Mouse (Mus musculus): ENCODE results near the gene March9.

DNA sequence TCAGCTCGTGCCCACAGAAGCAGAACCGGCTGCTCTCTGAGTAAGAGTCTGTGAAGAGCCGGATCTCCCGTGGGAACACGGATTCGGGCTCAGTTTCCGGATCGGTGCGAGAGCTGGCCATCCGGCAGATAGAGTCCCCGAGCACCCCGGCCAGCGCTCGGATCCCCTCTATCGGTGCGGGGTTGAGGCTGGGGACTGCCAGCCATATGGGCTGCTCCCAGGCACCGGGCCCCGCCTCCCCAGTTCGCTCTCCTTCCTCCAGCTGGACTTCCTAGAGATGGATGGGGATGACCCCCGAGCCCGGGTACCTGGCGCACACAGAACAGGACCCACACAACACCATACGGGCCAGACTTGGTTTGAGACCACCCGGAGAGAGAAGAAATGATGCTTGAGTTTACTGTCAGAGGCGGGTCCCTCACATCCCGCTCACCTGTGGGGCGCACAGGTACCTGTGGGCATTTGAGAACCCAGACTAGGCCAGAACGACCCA lies 18.7 kb downstream of the March9 start, which contains the start of the genes Mettl1 and Eef1akmt3:
- TF ChIP-seq POLR2A (IDR thresholded peaks at IDR 0.05; ENCODE audit: insufficient read length, low read depth) (no peak), USF1 (IDR thresholded peaks at IDR 0.05; ENCODE audit: low read depth) (no peak), TCF12 (IDR thresholded peaks at IDR 0.05; ENCODE audit: insufficient read depth, poor library complexity, severe bottlenecking) (no peak), REST (IDR thresholded peaks at IDR 0.05; ENCODE audit: insufficient read depth, insufficient read length) (no peak), MYOD1 (IDR thresholded peaks at IDR 0.05; ENCODE audit: control insufficient read depth in 1 of 3, insufficient read length in 2 of 3, low read depth in 2 of 3) (no peak), MAX (IDR thresholded peaks at IDR 0.05; ENCODE audit: low read depth) (no peak), E2F4 (IDR thresholded peaks at IDR 0.05; ENCODE audit: insufficient read depth) (no peak), MYOG (IDR thresholded peaks at IDR 0.05; ENCODE audit: control insufficient read depth in 1 of 3, insufficient read depth in 1 of 3, insufficient read length in 2 of 3, low read depth in 2 of 3) (no peak), POLR2AphosphoS2 (IDR thresholded peaks at IDR 0.05; ENCODE audit: insufficient read length, low read depth) (no peak), SRF (IDR thresholded peaks at IDR 0.05; ENCODE audit: control insufficient read depth, insufficient read length, low read depth) (no peak), TCF3 (IDR thresholded peaks at IDR 0.05; ENCODE audit: insufficient read length, low read depth) (no peak)
